Mouse (Mus musculus): ENCODE measurements around the gene Ccdc57.

The Ccdc57 gene

GRCm38 (mm10) chr11:120822831-120823550 lies 109.7 kb downstream of the Ccdc57 start:
- DNase-seq (ENCODE audit: low spot score in 2 of 2): peak in 1 of 2 experiments; percentile 56

GRCm38 (mm10) chr11:120822321-120822720 lies 110.4 kb downstream of the Ccdc57 start:
- no peak for DNase-seq (ENCODE audit: low spot score in 2 of 2)

- DNase-seq (ENCODE audit: low spot score in 2 of 2): no peak
Measured at GRCm38 (mm10) chr11:120821076-120821922, 111.4 kb downstream of the Ccdc57 start.

- DNase-seq (ENCODE audit: low spot score in 2 of 2): no peak
Measured at GRCm38 (mm10) chr11:120820546-120820945, 112.1 kb downstream of the Ccdc57 start.

- no peak for DNase-seq (ENCODE audit: low spot score in 2 of 2)
Measured at GRCm38 (mm10) chr11:120819556-120819955, 113.1 kb downstream of the Ccdc57 start.

- DNase-seq (ENCODE audit: low spot score in 2 of 2): no peak
Measured at GRCm38 (mm10) chr11:120818251-120818650, 114.4 kb downstream of the Ccdc57 start.

GRCm38 (mm10) chr11:120817358-120817757 lies 115.3 kb downstream of the Ccdc57 start:
- no peak for DNase-seq (ENCODE audit: low spot score in 2 of 2)

- DNase-seq (ENCODE audit: low spot score in 2 of 2): no peak
Measured at GRCm38 (mm10) chr11:120812068-120812467, 120.6 kb downstream of the Ccdc57 start.

- DNase-seq (ENCODE audit: low spot score in 2 of 2): no peak
Measured at GRCm38 (mm10) chr11:120808010-120808409, 124.7 kb downstream of the Ccdc57 start.

- DNase-seq (ENCODE audit: low spot score in 2 of 2): no peak
Measured at GRCm38 (mm10) chr11:120805375-120806298, 127.0 kb downstream of the Ccdc57 start.

- no peak for DNase-seq (ENCODE audit: low spot score in 2 of 2)
Measured at GRCm38 (mm10) chr11:120804769-120805168, 127.9 kb downstream of the Ccdc57 start.

GRCm38 (mm10) chr11:120804274-120804673 lies 128.4 kb downstream of the Ccdc57 start:
- DNase-seq (ENCODE audit: low spot score in 2 of 2): no peak

GRCm38 (mm10) chr11:120800061-120800904 lies 132.4 kb downstream of the Ccdc57 start:
- DNase-seq (ENCODE audit: low spot score in 2 of 2): peak; percentile 79 to 83

GRCm38 (mm10) chr11:120799316-120799890 lies 133.3 kb downstream of the Ccdc57 start:
- no peak for DNase-seq (ENCODE audit: low spot score in 2 of 2)

- no peak for DNase-seq (ENCODE audit: low spot score in 2 of 2)
Measured at GRCm38 (mm10) chr11:120798244-120798643, 134.4 kb downstream of the Ccdc57 start.

- DNase-seq (ENCODE audit: low spot score in 2 of 2): no peak
Measured at GRCm38 (mm10) chr11:120796614-120796946, 136.1 kb downstream of the Ccdc57 start.

GRCm38 (mm10) chr11:120795756-120796613 lies 136.7 kb downstream of the Ccdc57 start, which contains the start of gene Dus1l:
Dus1l (minus strand) TSS chr11:120796403.
- peak; percentile 91 to 97 for DNase-seq (ENCODE audit: low spot score in 2 of 2)

- DNase-seq (ENCODE audit: low spot score in 2 of 2): no peak
Measured at GRCm38 (mm10) chr11:120792652-120793051, 140.0 kb downstream of the Ccdc57 start.

- DNase-seq (ENCODE audit: low spot score in 2 of 2): no peak
Measured at GRCm38 (mm10) chr11:120789810-120790209, 142.9 kb downstream of the Ccdc57 start.

GRCm38 (mm10) chr11:120789355-120789754 lies 143.3 kb downstream of the Ccdc57 start:
- DNase-seq (ENCODE audit: low spot score in 2 of 2): no peak
